Mouse (Mus musculus) liver, embryonic 16.5 days (tissue): ENCODE data around the gene Nkx1-1. TPM values are rescaled to one million over a fixed set of nuclear protein-coding genes. Genes with fewer than 3 reads are reported as not detected.

Source experiments
- ATAC-seq: fragments of 200-750 bp; cut with Nextera tagmentation; 2 replicates; pipeline ENCODE4 v1.8.0; 2017; ENCODE audit warnings: low read depth, mild to moderate bottlenecking, moderate number of reproducible peaks, moderate library complexity
- H3K27ac ChIP-seq: fragments of 300-500 bp; sonication (generic); 2 replicates; pipeline ENCODE4 v1.5.1; 2014; ENCODE audit warnings: mild to moderate bottlenecking, low read length
- H3K27me3 ChIP-seq: fragments of 300-500 bp; sonication (generic); 2 replicates; pipeline ENCODE4 v1.6.1; 2014; ENCODE audit warnings: low read depth, low read length, mixed read lengths; ENCODE audit not compliant: control insufficient read depth, insufficient read depth
- H3K36me3 ChIP-seq: fragments of 300-500 bp; sonication (generic); 2 replicates; pipeline ENCODE4 v1.6.1; 2014; ENCODE audit warnings: mild to moderate bottlenecking; ENCODE audit not compliant: control insufficient read depth, insufficient read depth
- H3K4me1 ChIP-seq: fragments of 300-500 bp; sonication (generic); 2 replicates; pipeline ENCODE4 v1.6.1; 2014; ENCODE audit warnings: low read depth, low read length, mixed read lengths; ENCODE audit not compliant: control insufficient read depth
- H3K4me2 ChIP-seq: fragments of 300-500 bp; sonication (generic); 2 replicates; pipeline ENCODE4 v1.6.1; 2014; ENCODE audit warnings: low read depth, low read length, mixed read lengths
- H3K4me3 ChIP-seq: fragments of 300-500 bp; sonication (generic); 2 replicates; pipeline ENCODE4 v1.5.1; 2014; ENCODE audit warnings: low read depth, mild to moderate bottlenecking, low read length
- H3K9ac ChIP-seq: fragments of 300-500 bp; sonication (generic); 2 replicates; pipeline ENCODE4 v1.6.1; 2014; ENCODE audit warnings: low read depth, low read length
- H3K9me3 ChIP-seq: fragments of 300-500 bp; sonication (generic); replicated peaks from 2 replicates; pipeline ENCODE4 v1.6.1; 2016; ENCODE audit warnings: low read length; ENCODE audit not compliant: control insufficient read depth
- WGBS: fragments of 180-500 bp; shearing (Covaris S2); extraction: QIAGEN DNeasy Blood & Tissue Kit; methylation state at CpG from one replicate; pipeline ENCODE4 v1.1.7; 2014; ENCODE audit not compliant: insufficient replicate concordance; 5-methylcytosine and 5-hydroxymethylcytosine counted together
- polyA plus RNA-seq: library from polyadenylated mRNA; unstranded; fragments of >200 nt; fragmentation: Nextera tagmentation; extraction: Ambion mirVana; gene quantifications from 2 replicates; pipeline ENCODE4 v1.2.1, GENCODE M21; 2015

The Nkx1-1 gene
- polyA plus RNA-seq, 1 experiment from 2014 or later = not detected

DNA sequence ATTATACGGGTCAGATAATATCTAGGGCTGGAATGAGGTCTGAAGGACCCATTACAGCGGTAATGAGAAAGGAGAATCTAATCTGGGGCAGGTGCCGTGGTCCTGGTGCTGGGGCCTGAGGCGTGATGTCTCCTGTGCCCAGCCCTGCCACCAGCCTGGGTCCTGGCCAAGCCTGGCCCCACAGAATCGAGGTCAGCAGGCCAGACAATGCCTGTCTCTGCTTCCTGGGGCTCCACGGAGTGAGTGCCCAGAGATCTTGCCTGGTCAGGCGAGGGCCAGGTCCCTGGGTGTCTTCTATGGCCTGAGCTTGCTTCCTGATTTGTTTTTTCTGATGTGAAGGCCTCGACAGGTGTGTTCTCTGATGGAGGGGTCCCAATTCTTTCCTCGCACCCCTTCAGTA lies 10.0 kb upstream of the Nkx1-1 start:
- no peak overlapping the region for H3K4me2 ChIP-seq
- peaks cover 5% of the 10 kb centered on the region for H3K27me3 ChIP-seq
- no peak overlapping the region for H3K9ac ChIP-seq
- no peak overlapping the region for H3K27ac ChIP-seq
- no peaks in the 10 kb centered on the region for H3K9me3 ChIP-seq
- 32% methylated on average over 9 of the region's 9 CpGs for WGBS
- H3K4me3 ChIP-seq = no peak overlapping the region
- peaks cover 5% of the 10 kb centered on the region for H3K4me1 ChIP-seq
- ATAC-seq = 0 out of 2 replicates have a peak, but pooled peaks have one; percentile 27
- H3K36me3 ChIP-seq = no peaks in the 10 kb centered on the region

DNA sequence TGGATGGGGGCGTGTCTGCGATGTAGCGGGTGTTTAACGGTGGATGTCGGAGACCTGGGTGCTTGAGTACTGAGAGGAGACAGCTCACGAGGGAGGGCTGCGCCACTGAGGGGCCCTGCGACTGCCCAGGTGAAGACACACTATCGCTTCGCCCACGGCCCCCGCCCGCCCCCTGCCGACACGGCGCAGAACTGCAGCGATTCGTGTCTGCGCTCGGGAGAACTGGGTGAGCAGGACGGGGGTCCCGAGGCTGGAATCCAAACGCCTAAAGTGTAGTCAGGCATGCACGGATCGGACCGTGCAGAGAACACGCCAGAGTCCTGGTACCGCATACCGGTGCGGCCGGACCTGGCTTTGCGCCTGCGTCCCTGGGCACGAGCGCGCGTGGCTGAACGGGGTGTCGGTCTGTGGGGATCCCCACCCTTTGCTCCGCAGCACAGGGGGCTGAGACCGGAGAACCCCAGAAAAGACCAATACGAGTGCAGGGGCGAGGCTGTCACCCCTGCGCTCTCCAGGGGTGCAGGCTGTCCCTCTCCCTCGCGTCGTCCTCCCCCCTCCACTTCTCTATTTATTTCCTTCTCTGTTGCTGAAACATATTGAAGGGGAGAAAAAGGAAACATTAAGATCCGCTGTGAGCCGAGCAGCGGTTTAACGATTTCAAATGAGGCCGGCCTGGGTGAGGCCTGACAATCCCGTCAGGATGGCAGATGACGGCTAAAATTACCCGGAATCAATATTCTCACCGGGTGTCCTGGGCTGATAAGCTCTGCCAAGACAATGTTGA lies 9.3 kb upstream of the Nkx1-1 start:
- Histone ChIP-seq H3K27ac (no peak overlapping the region), H3K27me3 (peaks cover 5% of the 10 kb centered on the region), H3K9me3 (no peaks in the 10 kb centered on the region), H3K9ac (no peak overlapping the region), H3K4me2 (peak overlapping the region; percentile 73), H3K4me3 (peak overlapping the region; percentile 44), H3K36me3 (no peaks in the 10 kb centered on the region), H3K4me1 (peaks cover 5% of the 10 kb centered on the region)
- peak; percentile 30; the same call in 1 of the 2 replicates for ATAC-seq
- WGBS = under 1% methylated on average over 56 of the region's 56 CpGs

DNA sequence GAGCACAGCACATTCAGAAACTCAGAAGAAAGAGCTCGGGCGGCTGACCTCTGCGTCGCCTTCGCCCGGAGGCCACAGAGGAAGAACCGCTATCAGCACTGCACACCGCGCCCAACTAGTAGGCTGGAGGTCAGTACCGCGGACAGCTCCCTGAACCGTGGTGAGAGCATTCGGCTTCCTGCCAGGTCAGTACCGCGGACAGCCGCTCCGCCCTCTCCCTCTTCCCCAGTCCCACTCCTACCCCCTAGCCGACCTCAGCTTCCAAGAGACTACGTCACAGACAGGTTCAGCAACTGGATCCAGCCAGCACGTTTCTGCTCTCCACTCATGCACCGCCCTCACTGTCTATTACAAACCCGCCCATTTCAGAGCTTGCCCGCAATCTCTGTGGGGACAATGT lies 4.4 kb upstream of the Nkx1-1 start:
- WGBS = 2% methylated on average over 23 of the region's 23 CpGs
- peak; percentile 68 for ATAC-seq

DNA sequence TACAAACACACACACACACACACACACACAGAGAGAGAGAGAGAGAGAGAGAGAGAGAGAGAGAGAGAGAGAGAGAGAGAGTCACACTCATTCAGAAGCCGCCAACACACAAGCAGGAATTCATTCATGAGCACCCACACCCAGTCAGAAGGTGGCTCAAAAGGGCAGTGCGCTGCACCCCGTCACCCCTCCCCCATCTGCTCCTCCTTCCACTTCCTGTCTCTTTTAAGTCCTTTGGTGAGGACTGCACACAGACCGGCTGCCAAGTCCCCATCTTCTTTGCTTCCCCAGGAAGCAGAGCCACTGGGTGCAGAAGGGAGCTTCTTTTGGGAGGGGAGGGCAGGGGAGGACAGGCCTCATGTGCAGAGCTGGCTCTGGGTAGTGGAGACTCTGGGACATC lies 2.2 kb upstream of the Nkx1-1 start:
- no peak overlapping the region for H3K4me3 ChIP-seq
- ATAC-seq = no peak

More for the DNA sequence above, 4.4 kb upstream of the Nkx1-1 start:
- Histone ChIP-seq H3K4me2 (no peak overlapping the region), H3K9me3 (no peaks in the 10 kb centered on the region), H3K27ac (no peak overlapping the region), H3K27me3 (peaks cover 54% of the 10 kb centered on the region), H3K4me3 (no peak overlapping the region), H3K36me3 (no peaks in the 10 kb centered on the region), H3K9ac (no peak overlapping the region), H3K4me1 (peaks cover 10% of the 10 kb centered on the region)

DNA sequence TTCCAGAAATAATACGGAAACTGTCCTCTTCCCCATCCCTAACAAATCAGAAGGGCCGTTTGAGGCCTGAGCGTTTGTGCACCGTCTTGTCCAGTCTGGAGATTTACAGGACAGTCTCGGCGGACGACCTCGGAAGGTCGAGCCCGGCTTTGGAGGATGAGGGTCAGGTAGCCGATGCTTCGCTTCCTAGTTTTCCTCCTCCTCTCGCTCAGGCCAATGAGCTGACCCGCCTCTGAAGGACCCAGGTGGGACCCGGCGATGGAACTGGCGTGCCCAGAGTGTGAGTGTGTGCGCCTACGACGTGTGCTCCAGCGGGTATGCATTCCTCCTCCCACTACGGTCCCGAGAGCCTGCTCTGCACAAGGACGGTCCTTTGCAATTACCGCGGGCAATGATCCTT lies 1.4 kb upstream of the Nkx1-1 start:
- no peak overlapping the region for H3K27ac ChIP-seq
- H3K4me3 ChIP-seq = no peak overlapping the region
- no peak overlapping the region for H3K4me2 ChIP-seq
- ATAC-seq = no peak
- H3K9ac ChIP-seq = no peak overlapping the region
- 4% methylated on average over 26 of the region's 26 CpGs for WGBS
- no peaks in the 10 kb centered on the region for H3K36me3 ChIP-seq
- H3K9me3 ChIP-seq = no peaks in the 10 kb centered on the region
- peaks cover 5% of the 10 kb centered on the region for H3K4me1 ChIP-seq
- peaks cover 80% of the 10 kb centered on the region for H3K27me3 ChIP-seq

More for the DNA sequence above, 2.2 kb upstream of the Nkx1-1 start:
- Histone ChIP-seq H3K27me3 (peaks cover 72% of the 10 kb centered on the region), H3K36me3 (no peaks in the 10 kb centered on the region), H3K9me3 (no peaks in the 10 kb centered on the region), H3K4me1 (peaks cover 5% of the 10 kb centered on the region), H3K4me2 (no peak overlapping the region), H3K27ac (no peak overlapping the region), H3K9ac (no peak overlapping the region)
- 0% methylated on average over 4 of the region's 4 CpGs for WGBS

DNA sequence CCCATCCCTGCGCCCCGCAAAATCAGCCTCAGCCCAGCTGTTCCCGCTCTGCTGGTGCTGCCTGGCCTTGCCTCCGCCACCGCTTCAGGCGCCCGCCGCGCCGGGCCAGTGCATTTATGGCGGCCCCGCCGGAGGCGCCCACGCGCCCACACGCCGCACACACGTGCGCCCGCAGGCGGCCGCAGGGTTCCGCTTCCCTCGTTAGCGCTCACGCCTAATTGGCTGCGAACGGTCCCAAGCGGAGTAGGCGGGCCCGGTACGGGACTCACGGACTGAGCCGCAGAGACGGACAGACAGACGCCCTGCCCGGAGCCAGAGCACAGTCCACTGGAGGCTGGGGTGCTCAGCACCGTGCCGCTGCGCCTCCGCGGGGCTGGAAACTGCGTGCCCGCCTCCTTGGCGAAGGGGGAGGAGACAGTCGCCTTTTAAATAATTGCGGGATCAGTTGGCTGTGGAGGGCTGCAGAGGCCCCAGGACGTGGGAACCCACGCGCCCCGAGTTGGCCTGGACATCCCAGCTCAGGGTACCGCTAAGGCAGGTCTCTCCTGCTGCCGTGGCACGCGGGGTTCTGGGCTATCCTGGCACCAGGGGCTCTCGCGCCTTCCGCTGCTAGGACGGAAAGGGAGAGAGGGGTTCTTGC lies 485 bp upstream of the Nkx1-1 start:
- under 1% methylated on average over 60 of the region's 60 CpGs for WGBS
- H3K4me3 ChIP-seq = peak overlapping the region; percentile 18; the same call in 1 of the 2 replicates
- peak overlapping the region; percentile 25; the same call in 1 of the 2 replicates for H3K4me2 ChIP-seq
- no peak overlapping the region for H3K9ac ChIP-seq
- no peak overlapping the region for H3K27ac ChIP-seq
- no peaks in the 10 kb centered on the region for H3K9me3 ChIP-seq
- ATAC-seq = no peak
- H3K36me3 ChIP-seq = no peaks in the 10 kb centered on the region
- H3K4me1 ChIP-seq = peaks cover 5% of the 10 kb centered on the region
- peaks cover 89% of the 10 kb centered on the region for H3K27me3 ChIP-seq

DNA sequence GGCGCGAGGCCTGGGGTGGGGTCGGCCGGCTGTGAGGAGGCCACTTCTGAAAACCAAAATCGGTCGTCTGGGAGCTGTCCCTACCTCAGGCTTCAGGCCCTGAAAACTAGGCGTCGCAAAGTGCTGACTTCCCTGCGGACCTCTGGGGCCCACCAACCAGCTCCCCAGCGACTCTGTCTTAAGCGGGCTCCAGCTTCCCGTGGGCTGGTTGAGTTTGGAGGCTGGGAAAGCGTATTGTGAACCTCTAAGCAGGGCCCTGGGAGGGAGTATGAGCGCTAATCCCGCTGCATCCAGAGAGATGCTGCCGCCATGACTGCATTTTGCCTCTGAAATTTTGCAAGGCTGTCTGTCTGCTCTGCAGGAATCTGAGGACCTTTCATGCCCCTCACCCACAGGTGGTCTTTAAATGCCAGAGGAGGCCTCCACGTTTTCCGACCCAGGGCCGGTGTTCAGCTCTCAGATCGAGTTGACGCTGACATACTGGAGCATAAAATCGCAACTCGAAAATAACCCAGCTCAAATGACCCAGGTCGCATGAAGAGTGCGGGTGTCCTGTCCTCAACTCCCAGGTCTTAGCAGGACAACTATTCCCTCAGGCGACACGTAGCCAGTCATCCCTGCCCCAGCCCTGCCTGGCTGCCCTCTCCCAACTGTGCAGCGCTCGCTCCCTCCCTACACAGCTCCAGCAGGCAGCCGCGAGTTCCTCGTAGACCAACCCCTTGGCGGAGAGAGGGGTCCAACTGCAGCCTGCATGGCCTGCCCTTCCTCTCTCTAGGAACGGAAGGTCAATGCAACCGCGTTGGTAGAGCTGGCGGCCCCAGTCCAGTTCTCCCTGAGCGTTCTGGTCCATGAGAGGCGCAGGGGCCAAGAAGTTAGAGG lies 1.5 kb downstream of the Nkx1-1 start:
- Histone ChIP-seq H3K4me1 (peaks cover 5% of the 10 kb centered on the region), H3K9me3 (no peaks in the 10 kb centered on the region), H3K27ac (no peak overlapping the region), H3K36me3 (no peaks in the 10 kb centered on the region), H3K4me3 (no peak overlapping the region), H3K27me3 (peaks cover 96% of the 10 kb centered on the region), H3K9ac (no peak overlapping the region), H3K4me2 (no peak overlapping the region)
- ATAC-seq = no peak
- 2% methylated on average over 39 of the region's 39 CpGs for WGBS

DNA sequence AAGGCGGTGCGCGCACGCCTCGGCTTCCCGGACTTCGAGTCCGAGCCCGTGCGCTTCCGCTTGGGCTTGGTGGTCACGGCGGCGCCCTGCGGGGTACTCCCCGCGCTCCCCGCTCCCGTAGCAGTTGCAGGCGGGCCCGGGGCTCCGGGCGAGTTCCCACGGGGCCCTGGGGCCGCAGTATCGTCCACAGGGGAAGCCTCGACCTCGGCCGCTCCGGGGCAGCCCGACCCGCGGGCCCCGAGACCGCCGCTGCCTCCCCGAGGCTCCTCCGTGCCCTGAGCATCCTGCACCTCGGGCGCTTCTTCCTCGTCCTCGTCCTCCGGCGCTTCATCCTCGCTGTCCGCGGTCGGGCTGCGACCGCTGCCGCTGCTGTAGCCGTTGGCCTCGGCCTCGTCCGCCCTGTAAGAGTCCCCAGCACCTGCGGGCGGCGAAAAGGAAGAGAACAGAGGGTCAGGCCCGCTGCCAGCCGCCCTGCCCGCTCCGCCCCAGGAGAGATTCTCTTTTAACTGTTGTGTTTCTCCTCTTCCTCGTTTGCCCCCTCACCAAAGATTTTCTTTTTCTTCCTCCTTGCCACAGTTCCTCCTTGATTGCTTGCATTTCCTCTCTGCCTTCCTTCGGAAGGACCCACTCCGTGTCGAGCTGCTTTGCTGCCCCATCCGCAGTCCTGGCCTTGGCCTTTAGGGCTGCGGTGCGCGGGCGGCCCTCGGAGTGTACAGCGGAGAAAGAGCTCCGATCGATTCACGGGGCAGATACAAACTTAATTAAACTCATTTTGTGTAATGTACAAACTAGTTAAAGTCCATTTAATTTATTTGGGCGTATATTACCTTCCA lies 2.4 kb downstream of the Nkx1-1 start:
- no peaks in the 10 kb centered on the region for H3K36me3 ChIP-seq
- 0 out of 2 replicates have a peak overlapping the region, but pooled peaks have one; percentile 0 for H3K4me2 ChIP-seq
- ATAC-seq = no peak
- no peak overlapping the region for H3K9ac ChIP-seq
- H3K4me1 ChIP-seq = peaks cover 5% of the 10 kb centered on the region
- H3K27me3 ChIP-seq = peaks cover 90% of the 10 kb centered on the region
- H3K4me3 ChIP-seq = no peak overlapping the region
- under 1% methylated on average over 76 of the region's 77 CpGs for WGBS
- H3K9me3 ChIP-seq = no peaks in the 10 kb centered on the region
- no peak overlapping the region for H3K27ac ChIP-seq
